Mouse (Mus musculus) sigmoid colon, adult 10 weeks (tissue): ENCODE measurements around the gene Fam166b. TPM values are rescaled to one million over a fixed set of nuclear protein-coding genes. Genes with fewer than 3 reads are reported as not detected.

Experiments used
- polyA plus RNA-seq: library from polyadenylated mRNA; stranded (reverse); fragments of 350-450 nt; fragmentation: Illumina TruSeq; extraction: RNeasy Lipid Tissue Mini Kit (QIAGEN cat#74804); gene quantifications from one replicate; pipeline ENCODE4 v1.2.3, GENCODE M21; 2014; ENCODE audit warnings: low read depth, low replicate concordance

Fam166b gene
- not detected for polyA plus RNA-seq

GRCm38 (mm10) chr4:43428946-43429345 lies at the start of gene Fam166b:
TSS of gene Fam166b (minus strand) at chr4:43429134.

GRCm38 (mm10) chr4:43454041-43454836 lies 25.3 kb upstream of the Fam166b start, which contains the start of gene Cd72:
TSS of gene Cd72 (minus strand) at chr4:43454628.

GRCm38 (mm10) chr4:43441639-43442038 lies 12.7 kb upstream of the Fam166b start, which contains the start of gene Tesk1:
TSS of gene Tesk1 (plus strand) at chr4:43441939.

GRCm38 (mm10) chr4:43381408-43382154 lies 47.4 kb downstream of the Fam166b start, which contains the start of gene Rusc2:
TSS of gene Rusc2 (plus strand) at chr4:43381979.

Other genes starting within 250 kb of the Fam166b start
- 1.1 TPM for gene Atp8b5, start 162.0 kb downstream of the Fam166b start, polyA plus RNA-seq
- 0.16 TPM for gene Rusc2, start 47.2 kb downstream of the Fam166b start, polyA plus RNA-seq
- 0.88 TPM for gene Tesk1, start 12.8 kb upstream of the Fam166b start, polyA plus RNA-seq
- gene Cd72, start 25.5 kb upstream of the Fam166b start, polyA plus RNA-seq, result 8.8 TPM
- not detected for gene Sit1, start 54.6 kb upstream of the Fam166b start, polyA plus RNA-seq
- 10.5 TPM for gene Ccdc107, start 63.8 kb upstream of the Fam166b start, polyA plus RNA-seq
- gene Arhgef39, start 70.6 kb upstream of the Fam166b start, polyA plus RNA-seq, result 22.4 TPM
- gene Car9, start 77.8 kb upstream of the Fam166b start, polyA plus RNA-seq, result 22.6 TPM
- gene Tpm2, start 94.6 kb upstream of the Fam166b start, polyA plus RNA-seq, result 135 TPM
- gene Creb3, start 133.2 kb upstream of the Fam166b start, polyA plus RNA-seq, result 13.0 TPM
- 75.7 TPM for gene Tln1, start 133.6 kb upstream of the Fam166b start, polyA plus RNA-seq
- gene Rgp1, start 149.6 kb upstream of the Fam166b start, polyA plus RNA-seq, result 5.5 TPM
- gene Gba2, start 149.7 kb upstream of the Fam166b start, polyA plus RNA-seq, result 1.9 TPM
- gene Msmp, start 155.4 kb upstream of the Fam166b start, polyA plus RNA-seq, result not detected
- gene Npr2, start 202.8 kb upstream of the Fam166b start, polyA plus RNA-seq, result 3.2 TPM
- gene Spag8, start 224.5 kb upstream of the Fam166b start, polyA plus RNA-seq, result not detected
- gene Hint2, start 227.3 kb upstream of the Fam166b start, polyA plus RNA-seq, result 8.2 TPM
- 2.7 TPM for gene Tmem8b, start 239.8 kb upstream of the Fam166b start, polyA plus RNA-seq
- gene Fam221b, start 240.0 kb upstream of the Fam166b start, polyA plus RNA-seq, result 0.47 TPM